Mouse (Mus musculus): ENCODE measurements at regions not wholly inside any gene's neighbourhood (a gene's known extent, or its start where the extent isn't known, plus 50 kb on each side); places are given as distances from the start of the nearest gene placed in this dataset.
"Not testable (repeated sequence)": the region's sequence is repeated elsewhere in the genome, so short reads cannot be mapped to it uniquely, and the experiment has no call there.

DNA sequence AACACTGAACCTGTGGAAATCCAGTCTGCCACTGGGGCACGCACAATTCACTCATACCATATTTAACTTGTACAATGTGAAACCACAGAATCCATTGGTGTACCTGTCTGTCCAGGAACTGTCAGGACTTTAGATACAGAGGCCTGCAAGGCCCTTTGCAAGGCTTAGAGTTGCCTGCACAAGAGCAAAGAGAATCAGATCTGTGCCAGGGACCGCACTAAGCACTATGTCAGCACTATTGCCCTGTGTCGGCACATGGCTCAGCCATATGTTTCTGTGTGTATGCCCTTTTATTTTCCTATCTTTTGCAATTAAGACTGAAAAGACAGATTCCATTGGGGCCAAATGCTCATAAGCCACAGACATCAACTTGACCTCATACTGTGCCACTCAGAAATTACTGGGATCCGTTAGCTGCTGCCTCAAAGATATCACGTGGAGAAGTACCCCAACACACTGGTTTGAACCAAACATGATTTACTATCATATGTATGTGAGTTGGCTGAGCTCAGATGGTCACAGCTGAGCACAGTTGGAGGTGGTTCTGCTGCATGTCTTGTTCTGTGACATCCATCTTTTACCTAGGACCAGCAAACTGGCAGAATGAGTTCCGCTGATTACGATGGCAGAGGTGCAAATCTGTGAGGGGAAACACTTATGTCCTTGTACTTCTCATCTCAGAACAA lies 181.7 kb upstream of the Prkcq start:
- no peak for DNase-seq (ENCODE audit: low spot score in 2 of 2)

DNA sequence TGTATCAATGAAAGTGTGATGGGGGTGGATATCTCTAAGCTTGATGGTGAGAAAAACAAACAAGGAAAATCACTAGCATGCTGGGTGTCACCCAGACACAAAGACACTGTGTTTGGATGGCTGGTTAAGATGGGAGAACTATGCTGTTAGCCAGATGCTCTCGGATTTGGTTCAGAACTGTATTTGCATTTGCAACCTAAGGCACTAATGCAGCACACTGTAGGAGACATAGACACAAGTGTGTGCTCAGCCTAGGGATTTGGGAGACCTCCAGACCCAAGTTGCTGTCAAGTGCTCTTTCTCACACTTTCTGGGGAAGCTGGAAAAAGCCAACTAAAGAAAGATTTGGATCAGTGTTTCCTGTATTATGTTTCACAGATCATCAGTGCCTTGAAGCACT lies 173.1 kb upstream of the Prkcq start:
- no peak for DNase-seq (ENCODE audit: low spot score in 2 of 2)

DNA sequence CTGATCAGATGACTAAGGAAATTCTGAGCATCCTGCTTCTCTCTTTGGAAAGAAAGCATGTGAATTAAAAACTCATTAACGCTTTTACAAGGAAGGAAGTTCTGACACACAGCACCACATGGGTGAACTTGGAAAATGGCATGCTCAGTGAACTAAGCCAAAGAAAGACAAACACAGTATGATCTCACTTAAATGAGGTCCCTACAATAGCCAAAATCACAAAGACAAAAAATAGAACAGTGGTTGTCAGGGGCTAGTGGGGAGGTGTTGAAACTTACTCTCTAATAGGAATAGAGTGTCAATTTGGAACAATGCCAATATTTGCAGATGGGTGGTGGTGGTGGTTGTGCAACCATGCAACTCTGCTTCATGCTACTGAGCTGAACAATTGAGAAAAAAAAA lies 172.7 kb upstream of the Prkcq start:
- peak; percentile 3 to 13 for DNase-seq (ENCODE audit: low spot score in 2 of 2)

DNA sequence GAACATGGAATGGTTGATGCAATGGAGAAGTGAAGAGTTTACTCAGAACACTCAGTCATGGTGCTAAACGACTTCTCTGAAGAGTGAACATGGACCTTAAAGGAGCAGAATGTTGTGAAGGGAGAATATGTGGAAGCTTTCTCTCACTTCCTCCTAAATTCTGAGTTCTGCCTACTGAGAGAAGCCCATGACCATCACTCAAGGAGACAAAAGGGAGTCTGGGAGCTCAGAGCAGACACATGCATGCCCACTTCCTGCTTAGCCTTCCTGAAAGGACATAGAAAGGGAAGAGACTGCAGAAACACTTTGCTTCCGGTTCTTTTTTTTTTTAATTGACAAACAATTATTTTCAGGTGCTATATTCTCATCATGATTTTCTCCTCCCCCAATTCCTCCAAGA lies 166.1 kb upstream of the Prkcq start:
- DNase-seq (ENCODE audit: low spot score in 2 of 2) = no peak

DNA sequence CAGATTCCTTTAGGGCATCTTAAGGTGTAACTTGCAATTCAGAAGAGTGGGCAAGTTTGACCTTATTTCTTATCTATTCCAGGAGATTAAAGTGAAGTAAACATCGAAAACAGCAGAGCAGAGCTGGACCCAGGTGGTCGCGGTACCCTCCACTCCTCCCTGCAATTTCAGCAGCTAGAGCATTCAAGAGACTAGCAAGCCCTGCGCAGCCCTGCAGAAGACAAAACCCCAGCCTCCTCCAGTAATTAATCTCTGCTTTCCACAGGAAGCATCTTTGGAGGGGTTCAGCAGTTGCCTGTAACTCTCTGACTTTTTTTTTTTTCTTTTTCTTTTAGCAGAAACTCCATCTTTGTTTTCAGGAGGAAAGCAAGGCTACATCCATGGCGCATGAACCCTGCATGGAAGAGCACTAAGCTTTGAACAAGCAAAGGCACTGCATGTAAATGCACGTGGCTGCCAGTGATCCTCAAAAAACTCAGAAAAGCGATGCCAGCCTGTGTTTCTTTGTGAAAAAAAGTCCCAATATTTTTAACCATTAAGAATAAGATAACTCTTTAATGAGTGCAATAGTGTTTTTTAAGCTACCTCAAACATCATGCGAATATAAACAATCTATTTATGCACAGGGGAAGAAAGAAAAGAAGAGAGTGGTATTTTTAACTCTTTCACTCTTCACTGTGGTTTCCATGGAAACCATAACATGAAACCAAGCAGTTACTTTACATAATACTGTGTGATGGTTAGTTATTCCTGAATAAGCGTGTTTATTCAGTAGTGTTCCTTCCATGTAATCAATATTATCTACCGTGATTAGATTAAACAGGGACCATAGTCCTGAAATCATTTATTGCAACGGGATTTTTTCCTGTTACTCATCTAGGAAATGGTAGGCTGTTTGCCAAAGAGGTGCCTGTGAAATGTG lies 160.6 kb upstream of the Prkcq start:
- no peak for DNase-seq (ENCODE audit: low spot score in 2 of 2)

DNA sequence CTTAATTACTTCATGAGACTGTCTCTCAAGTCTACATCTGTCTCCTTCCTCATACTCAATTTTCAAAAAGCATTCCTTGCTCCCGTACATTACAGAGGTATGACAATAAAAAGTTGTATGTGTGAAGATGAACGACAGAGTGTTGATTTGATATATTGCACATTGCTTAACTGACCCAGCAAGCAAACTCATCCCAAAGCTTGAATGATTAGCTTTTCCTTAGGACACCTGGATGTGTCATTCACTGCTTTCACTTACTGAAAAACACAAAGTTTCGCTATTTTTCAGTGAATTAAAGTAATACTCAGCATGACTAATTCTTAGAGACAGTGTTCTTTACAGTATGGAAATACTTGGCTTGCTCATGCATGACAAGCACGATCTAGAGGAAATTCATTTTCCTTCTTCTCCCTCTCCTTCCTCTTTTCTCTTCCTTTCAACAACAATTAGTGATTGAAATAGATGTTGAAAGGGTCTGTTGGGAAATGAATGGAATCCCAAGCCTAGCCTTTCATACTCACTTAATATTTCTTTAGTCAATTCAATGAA lies 159.5 kb upstream of the Prkcq start:
- DNase-seq (ENCODE audit: low spot score in 2 of 2) = no peak

DNA sequence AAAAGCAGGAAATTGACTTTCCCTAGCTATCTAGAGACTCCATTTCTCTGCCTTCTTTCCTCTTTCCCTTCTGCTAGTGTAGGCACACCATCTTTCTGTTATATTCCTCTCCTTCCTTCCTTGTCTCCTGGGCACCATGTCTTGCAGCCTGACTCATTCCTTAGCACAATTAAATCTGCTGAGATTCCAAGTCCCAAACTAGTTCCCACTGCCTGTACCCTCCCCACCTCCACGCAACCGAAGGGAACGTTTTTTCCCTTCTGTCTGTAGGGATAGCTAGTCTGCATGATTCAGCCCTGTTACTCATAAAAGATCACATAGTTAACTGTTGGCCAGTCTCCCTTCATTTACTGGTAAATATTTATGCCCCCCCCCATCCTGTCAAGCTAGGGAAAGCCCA lies 158.8 kb upstream of the Prkcq start:
- no peak for DNase-seq (ENCODE audit: low spot score in 2 of 2)

DNA sequence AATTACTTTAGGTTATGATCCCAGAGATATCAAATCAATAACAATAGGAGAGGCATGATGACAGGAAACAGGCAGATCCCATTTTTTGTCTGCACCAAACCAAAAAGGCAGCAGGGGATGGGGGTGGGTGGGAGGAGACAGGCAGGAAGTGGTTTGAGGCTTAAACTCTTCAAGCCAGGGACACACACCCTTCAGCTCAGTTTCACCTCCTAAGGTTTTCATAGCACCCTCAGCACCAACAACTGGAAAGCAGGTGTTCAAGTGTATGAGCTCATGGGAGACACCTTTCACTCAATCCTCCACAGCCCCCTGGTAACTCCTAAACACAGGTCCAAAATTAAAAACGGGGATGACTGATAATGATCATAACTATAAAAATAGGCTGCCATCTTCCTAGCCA lies 155.5 kb upstream of the Prkcq start:
- DNase-seq (ENCODE audit: low spot score in 2 of 2) = no peak

DNA sequence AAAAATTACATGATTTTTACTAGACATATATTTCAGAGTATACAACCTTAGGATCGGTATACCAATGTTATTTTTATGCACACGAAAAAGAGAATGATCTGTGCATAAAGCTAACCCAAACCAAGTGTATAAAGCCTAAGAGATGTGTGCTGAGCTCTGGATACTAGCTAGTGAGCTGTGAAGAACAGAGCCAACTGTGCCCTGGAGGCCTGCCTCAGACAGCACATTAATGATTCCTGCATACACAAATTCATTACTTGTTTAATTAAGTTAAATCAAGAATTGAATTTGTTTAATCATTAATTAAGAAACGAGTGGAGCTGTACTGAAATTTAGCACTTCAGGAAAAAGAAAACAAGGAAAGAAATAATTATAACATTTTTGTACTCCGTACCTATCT lies 139.0 kb upstream of the Prkcq start:
- no peak for DNase-seq (ENCODE audit: low spot score in 2 of 2)

DNA sequence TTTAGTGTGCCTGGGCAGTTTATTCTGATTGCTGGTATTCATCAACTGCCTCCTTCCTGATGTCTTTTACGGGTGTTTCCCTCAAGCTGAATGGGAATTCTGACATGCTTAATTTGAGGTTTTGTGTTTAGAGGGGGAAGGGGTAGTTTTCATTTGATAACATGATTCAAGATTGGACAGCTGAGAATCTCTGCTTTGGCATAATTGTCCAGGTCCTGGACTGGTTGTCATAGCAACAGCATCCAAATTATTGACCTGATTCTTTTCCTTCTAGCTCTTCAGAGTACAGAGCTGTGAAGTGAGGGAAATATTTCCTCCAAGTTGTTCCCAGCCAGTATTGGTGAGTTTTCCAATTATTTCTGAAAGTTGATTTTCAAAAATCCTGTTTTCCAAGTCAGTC lies 137.7 kb upstream of the Prkcq start:
- no peak for DNase-seq (ENCODE audit: low spot score in 2 of 2)

DNA sequence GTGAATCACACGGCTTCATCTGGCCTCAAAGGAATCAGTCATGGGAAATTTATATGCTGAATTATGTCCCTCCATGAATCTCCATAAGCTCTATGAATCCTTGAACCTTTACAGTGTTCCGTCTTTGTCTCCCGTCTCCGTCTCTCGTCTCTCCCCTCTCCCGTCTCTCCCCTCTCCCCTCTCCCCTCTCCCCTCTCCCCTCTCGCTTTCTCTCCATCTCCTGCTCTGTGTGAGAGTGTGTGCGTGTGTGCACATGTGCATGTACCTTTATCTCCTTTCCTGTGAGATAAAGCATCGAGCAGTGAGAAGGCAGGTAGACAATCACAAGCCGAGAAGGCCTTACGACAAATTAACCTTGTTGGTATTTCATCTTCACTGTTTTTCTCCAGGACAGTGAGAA lies 134.6 kb upstream of the Prkcq start:
- no peak for DNase-seq (ENCODE audit: low spot score in 2 of 2)

DNA sequence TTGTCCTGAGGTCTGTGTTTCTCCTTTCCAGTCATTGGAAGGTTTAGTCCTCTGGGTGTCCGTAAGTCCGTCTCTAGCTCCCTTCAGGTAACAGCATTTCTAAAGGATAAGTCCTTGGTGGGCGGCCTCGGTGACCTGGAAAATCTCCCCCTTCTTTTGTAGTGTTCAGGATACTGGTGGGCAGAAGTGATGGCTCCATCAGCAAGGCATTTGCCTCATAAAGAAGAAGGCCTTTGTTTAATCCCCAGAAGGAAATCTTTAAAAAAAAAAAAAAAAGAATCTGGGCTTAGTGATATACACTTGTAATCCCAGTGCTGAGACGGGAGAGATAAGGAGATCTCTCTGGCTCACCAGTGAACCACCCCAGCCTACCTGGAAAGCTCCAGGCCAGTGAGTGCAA lies 133.5 kb upstream of the Prkcq start:
- no peak for DNase-seq (ENCODE audit: low spot score in 2 of 2)

DNA sequence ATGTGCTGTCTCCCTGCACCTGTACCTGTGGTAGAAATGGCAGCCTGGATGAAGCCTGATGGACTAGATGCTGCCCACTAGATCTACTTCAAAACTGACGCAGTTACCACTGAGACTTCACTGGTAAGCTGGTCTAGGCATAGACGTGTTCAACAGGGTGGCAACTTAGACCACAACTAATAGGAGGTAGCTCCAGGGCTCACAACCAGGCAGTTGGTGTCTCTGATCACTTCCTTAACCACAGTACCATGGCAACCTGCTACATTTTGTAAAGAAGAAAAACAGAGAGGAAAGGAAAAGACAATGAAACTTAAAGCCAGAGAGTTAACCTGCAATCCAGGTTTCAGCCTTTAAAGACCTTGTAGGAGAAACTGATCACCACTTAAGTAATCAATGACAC lies 131.9 kb upstream of the Prkcq start:
- no peak for DNase-seq (ENCODE audit: low spot score in 2 of 2)

DNA sequence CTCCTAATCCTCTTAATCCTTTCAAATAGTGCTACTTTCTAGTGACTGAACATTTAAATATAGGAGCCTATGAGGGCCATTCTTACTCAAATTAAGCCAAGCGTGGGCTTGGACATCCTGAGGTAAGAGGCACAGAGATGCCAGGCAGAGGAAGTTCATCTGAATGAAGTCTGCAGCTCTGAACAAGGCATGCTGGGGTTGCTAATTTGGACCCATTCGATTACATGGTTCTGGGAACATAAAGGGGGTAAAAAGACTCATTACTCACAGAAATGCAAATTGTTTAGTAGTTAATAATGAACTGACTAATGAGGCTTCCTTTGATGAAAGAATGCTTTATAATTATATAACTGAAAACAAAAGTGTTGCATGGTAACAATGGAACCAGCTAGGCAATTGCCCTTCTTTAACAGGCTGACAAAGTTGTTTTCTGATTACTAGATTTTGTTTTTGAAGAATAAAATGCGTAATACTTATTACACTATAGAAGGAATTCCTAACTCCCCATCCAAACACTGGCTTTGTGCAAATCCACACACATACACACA lies 127.1 kb upstream of the Prkcq start:
- DNase-seq (ENCODE audit: low spot score in 2 of 2) = no peak

DNA sequence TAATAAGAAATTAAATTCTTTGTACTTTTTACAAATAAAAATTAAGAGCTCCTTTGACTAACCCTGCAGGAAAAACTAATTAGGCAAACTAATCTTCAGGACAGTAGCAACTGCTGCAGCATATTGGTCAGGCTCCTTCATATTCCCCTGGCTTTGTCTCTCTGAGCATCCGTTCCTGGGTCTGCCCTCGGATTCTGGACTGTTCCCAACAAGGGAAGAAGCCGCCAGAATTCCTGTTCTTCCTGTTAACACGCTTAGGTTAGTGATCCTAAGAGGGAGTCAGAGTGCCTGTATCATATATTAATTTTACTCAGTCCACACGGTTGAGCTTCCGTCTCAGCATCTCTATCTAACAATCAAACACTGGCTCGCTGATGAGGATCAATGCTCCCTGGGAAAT lies 120.3 kb upstream of the Prkcq start:
- DNase-seq (ENCODE audit: low spot score in 2 of 2) = no peak

DNA sequence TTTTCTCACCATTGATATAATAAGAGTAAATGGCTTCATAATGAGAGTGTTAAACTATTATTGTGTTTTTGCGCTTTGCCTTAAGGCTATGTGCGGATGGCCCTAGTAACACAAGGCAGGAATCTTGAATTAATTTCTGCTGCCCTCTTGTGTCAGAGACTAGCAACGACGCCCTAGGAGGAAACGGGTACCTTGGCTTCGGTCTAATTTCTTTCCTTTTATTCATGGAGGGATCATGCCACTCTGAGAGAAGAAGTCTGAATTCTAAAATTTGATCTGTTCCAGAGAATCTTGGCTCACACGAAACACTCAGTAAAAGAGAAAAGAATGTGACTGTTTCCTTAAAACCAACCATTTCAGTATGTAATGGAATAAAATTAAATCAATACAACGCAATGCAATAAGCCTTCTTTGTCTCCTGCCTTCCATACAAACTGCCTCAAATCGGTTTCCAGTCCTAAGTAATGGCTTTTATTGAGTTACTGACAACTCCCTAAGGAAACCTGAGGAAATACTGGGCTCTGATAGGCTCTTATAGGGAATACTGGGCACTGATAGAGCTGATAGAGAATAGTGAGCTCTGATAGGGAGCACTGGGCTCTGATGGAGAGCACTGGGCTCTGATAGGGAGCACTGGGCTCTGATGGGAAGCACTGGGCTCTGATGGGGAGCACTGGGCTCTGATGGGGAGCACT lies 112.0 kb upstream of the Prkcq start:
- DNase-seq (ENCODE audit: low spot score in 2 of 2) = peak; percentile 25 to 67

DNA sequence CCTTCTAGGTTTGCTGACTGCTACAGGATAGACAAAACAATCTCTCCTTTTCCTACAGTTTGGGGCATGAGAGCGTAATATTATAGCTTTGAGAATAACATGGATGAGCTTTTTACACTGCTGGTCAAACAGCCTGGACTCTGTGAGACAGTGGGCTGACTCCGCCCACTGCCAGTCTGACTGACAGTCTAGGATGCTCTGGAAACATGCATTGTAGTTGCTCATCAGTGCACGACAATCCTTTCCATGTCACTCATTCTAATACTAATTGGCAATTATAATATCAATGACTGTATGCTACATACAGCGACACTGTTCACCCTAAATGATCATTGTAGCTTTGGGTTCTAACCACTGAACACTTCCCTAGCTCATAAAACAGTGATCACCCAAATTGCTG lies 104.5 kb upstream of the Prkcq start:
- DNase-seq (ENCODE audit: low spot score in 2 of 2) = no peak

DNA sequence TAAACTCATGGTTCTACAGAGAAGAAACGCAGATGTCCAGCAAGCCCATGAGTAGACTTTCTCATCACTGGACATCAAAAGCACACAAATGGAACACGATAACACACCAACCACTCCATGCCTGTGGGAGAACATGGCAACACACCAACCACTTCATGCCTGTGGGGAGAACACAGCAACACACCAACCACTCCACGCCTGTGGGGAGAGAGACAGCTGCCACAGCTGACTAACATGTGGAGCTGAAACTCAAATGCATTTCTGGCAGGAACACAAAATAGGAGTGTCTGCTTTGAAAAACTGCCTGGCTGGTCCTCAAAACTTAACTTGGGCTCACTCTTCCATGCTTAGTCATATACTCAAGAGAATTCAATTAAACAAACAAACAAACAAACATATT lies 88.4 kb upstream of the Prkcq start:
- no peak for DNase-seq (ENCODE audit: low spot score in 2 of 2)

DNA sequence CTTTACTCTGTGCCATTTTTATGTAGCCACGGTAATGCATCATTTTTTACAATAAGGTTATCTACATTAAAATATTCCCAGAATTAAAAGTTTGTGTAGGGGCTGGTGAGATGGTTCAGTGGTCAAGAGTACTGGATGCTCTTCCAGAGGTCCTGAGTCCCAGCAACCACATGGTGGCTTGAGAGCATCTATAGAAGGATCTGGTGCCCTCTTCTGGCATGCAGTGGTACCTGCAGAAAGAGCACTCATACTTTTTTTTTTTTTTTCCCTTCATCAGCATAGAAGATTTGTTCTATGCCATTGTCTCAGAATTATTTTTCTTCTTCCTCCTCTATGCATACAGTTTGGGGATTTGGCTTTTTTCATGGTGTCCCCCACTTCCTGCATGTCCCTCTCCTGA lies 84.9 kb upstream of the Prkcq start:
- peak in 1 of 2 experiments; percentile 6 for DNase-seq (ENCODE audit: low spot score in 2 of 2)

DNA sequence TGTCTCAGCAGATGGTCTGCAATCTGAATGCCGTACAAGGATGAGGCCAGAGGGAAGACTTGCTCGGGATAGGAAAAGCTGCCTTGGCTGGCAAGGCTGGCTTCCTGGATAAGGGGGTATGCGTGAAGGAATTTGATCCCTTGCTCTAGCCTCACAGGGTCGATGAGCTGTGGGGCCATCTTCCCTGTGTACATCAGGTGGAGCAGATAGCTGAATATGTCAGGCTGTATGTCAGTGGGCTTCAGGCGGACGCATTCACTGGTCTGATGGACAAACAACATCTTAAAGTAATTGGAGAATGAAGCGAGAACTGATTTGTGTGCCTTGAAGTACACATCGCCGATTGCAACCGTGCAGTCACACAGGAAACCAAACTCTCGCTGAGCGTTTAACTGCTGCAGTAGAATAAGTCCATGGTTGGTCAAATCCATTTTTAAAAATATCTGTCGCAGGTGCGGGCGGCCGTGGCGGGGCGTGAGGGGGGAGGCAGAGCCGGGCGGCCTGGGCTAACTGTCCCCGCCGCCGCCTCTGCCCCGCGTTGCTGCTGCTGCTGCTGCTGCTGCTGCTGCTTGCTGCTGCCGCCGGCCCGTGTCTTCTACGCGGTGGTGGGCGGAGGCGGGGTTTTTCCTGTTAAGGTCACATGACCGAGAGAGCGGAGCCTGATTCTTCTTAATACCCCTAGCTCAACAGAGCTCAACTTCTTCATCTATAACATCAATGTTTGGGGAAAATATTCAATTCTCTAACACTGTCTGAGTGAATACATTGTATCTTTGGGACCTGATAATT lies 71.9 kb upstream of the Prkcq start:
- not testable (repeated sequence) for DNase-seq (ENCODE audit: low spot score in 2 of 2)

DNA sequence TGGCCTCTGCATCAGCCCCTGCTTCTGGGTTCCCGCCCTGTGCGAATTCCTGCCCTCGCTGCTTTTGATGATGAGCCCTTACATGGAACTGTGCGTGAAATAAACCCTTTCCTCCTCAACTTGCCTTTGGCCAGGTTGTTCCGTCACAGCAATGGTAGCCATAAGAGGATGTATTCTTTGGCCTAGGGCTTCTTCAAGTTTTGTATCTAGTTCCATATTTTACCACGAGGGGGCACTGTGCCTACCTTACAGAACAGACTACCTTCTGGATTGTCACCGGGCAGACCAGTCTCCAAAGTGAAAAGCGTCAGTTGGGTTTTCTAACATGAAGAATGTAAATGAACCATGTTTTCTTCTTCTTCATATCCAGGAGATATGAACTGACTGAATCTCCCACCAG lies 58.7 kb upstream of the Prkcq start:
- peak; percentile 18 to 38 for DNase-seq (ENCODE audit: low spot score in 2 of 2)
